Mouse (Mus musculus): Measurements from ENCODE around the gene Afdn.
"Not testable (repeated sequence)": the region's sequence is repeated elsewhere in the genome, so short reads cannot be mapped to it uniquely, and the experiment has no call there.

Gene Afdn

DNA sequence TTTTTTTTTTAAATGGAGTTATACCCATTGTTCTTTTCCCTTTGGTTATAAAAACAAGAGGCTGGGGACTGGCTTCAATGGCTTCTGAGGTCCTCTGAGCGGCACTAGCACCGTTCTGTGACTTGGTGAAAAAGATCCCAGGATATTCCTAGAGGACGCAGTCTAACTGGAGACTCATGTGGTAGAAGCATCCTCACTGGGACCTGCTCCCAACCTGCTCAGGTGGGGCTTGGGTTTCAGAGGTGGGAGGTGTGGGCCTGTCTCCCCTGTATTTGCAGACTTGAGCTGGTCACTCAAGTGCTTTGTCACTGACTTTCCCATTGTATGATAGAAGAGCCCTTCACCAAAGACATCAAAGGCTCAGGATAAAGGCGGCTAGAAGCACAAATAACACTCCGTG is 20.4 kb upstream of the Afdn start:
- no peak for DNase-seq

DNA sequence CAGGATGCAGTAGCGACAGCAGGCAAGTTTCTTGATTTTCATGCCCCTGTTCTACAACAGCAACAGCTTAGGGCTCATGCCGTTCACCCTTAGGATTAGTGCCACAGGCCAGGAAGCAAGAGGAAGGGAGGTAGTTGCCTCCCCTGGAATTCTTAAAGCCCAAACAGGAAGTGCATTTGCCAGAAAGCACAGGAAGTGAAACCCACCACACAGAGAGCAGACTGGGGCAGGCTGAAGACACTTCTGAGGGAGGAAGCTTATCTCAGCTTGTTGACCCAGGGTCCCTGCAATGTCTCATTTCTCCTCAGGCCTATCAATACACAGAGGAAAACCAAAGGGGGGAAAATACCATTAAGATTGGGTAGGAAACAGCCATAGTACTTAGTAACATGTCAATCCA is 19.5 kb upstream of the Afdn start:
- no peak for DNase-seq

DNA sequence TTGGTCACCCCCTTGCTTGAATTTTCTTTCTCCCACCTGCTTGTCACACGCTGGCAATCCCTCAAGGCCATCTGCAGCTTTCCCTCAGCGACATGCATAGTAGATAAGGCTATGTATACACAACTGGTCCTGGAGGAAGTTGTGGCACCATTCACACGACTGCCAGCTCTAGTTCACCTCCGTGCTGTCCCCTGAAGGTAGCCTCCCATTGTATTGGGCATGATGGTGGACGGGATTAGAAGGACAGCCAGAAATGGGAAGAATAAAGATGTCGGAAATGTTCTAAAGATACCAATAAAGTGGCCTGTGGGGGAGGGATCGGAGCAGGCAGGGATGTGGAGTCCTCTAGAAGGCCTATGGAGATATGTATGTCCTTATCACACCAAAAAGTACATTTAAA is 18.7 kb upstream of the Afdn start:
- DNase-seq = no peak

DNA sequence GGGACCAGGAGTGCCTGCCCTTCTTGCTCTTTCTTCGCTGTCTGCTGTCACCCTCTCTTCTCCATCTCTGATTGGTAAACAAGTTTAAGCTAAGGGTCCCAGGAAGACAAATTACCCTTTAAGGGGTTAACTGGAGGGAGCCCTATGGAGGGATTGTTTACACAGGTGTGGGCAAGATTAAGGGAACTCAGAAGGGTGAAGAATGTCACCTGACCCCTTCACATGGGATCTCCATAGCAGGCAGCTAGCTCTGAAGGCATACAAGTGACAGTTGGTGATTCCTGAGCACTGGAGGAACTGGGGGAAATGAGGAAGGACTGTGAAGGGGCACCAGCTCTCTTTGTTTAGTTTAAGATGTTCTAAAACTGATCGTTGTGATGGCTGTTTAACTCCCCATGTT is 18.0 kb upstream of the Afdn start:
- DNase-seq = no peak

DNA sequence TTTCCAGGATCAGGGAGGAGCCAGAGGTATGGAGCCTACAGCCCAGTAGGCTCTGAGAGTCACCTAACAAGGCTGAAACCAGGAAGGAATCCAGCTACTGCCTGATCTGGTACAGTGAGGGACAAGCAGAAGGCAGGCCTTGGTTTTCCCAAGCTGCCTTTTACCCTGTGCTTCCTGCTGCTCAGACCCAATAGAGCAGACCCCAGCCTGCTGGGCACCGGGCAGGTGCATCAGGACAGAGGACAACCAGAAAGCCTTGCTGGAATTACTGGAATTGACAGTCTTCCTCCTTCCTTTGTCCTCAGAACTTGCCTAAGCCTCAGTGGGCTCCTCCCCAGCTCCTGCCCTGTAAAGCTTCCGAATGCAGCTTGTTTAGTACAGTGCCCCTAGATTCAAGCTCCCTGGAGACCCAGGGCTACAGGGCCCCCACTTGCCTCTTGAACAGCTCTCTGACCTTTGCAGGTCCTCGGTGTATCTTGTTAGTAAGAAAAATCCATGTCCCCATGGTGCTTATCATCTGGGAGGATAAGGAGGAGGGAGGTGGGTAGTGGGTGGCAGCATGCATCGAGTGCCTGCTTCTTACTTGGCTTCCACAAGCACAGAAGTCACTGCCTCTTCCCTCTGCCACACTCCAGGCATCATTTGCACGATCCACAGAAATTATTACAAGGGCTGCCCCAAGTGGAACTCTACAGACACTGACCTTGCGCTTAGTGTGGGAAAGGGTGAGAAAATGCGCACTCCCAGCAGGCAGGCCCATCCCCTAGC is 17.2 kb upstream of the Afdn start:
- DNase-seq = no peak

DNA sequence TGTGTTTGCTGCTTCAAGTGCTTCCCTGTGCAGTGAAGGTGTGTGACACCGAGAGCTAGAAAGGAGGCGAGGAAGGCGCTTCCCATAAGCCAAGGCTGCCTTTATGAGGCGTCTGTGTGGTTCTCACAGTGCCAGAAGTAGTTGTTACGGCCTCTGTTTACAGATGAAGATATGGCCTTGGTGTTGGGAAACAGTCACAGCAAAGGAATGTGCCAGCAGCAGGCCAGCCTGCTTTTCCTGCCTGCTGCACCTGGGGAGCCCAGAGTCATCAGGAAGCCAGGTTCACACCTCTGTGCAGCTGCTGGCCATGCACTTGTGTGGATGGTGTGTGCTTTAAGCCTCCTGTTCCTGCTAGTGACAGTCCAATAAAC is 16.6 kb upstream of the Afdn start:
- no peak for DNase-seq

DNA sequence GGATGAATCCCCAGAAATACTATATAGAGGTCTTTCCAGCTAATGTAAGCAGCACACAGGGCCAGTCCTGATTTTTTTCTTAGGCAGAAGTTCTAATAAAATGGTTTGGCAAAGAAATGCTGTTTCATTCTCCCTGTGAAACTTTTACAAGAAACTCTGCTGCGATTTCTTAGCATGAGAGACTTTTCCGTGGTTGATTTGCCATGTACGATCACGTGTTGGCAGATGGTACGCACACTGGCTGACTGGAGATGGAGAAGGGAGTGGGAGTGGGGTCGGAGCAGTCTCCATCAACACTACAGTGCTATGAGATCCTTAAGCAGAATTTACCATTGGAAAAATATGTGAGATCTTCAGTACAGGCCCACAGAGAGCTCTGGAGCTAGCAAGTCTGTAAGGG is 16.1 kb upstream of the Afdn start:
- DNase-seq = no peak

DNA sequence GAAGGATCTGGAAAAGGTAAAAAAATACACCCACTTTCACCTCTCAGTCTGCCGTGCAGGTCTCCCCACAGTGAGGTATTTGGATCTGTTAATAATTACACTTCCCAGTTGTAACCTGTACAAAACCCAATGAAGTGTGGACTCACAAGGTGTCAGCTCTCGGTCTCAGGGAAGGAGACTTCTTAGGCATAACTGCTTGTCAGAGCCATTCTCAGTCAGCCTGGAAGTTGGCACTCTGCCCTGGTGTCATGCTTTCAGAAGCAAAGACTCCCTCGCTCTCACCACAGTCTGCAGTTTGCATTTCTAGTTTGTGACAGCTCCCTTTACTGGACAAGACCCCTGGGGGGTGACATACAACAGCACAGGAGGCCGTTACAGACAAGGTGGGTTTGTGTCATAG is 15.5 kb upstream of the Afdn start:
- no peak for DNase-seq

DNA sequence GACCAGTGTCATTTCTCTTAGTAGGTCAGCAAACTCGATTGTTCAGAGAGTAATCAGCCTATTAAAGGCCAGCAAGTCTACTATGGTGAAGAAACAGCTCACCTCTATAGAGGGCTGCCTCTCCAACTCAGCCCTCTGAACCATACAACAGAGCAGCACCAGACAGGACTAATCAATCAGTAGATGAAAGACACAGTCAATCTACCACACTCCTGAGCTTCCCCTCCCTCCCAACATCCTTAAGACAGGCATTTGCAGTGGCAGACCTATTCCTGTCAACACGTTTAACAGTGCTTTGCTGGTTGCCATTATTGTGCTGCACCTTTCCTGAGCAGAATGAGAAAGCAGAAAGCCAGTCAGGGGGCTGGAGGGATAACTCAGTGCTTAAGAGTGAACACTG is 15.0 kb upstream of the Afdn start:
- DNase-seq = no peak

DNA sequence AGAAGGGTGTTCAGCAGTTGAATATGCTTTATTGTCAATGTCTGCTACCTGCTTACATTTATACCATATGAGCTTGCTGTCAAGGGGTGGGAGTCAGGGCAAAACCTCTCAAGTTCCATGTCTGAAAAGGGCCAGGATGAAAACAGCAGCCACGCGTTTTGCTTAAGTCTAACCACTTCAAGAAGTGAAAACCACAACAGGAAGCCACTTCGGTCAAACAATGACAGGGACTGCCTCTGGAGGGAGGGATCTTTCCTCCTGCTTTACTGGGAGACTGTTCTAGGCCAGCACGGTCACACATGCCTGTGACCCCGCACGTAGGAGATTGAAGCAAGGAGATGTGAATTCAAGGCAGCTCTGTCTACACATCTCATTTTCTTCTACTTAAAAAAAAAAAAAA is 14.0 kb upstream of the Afdn start:
- DNase-seq = no peak

DNA sequence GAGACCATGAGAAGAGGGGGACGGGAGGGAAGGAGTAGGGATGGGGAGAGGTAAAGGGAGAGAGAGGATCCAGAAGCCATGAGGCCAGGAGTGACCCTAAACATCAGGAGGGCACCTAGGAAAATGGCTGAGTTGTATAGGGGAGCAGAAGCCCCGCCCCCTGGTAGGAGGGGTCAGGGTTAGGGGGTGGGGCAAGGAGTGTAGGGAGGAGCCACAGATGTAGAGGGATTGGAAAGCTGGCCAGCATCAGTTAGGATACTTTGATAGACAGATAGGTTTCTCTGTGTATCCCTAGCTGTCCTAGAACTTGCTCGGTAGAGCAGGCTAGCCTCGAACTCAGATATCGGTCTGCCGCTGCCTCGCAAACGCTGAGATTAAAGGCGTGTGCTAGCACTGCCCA is 12.7 kb upstream of the Afdn start:
- DNase-seq = no peak

DNA sequence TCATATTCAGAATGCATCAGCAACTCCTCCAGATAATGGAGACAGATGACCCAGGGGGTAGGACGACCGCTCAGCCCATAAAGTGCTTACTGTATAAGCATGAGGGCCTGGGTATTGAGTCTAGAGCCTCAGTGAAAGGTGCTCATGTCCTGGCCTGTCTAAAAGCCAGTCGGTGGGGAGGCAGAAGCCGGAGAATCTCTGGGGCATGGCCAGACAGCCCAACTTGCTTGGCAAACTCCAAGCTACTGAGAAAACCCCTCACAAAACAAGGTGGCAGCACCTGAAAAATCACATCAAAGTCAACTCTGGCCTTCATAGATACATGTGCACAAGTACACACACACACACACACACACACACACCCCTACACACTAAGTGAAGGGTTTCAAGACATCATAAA is 11.3 kb upstream of the Afdn start:
- DNase-seq = no peak

DNA sequence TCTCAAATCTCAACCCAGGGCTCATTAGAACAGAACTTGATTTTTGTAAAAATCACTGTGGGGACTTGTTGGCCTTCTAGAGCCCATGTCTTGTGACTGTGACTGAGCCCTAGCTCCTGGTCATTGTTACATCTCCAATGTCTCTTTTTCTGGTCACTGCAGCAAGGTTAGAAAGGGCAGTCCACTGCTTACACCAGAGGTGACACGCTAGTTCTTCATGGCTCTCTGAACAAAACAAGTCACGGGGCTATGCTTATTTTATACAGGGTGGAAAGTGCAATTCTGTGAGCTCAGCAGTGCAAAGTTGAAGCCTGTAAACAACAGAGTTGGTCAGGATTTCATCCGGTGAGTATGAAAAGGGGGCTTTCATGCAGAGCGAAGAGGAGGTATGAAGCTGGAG is 6.4 kb upstream of the Afdn start:
- no peak for DNase-seq

DNA sequence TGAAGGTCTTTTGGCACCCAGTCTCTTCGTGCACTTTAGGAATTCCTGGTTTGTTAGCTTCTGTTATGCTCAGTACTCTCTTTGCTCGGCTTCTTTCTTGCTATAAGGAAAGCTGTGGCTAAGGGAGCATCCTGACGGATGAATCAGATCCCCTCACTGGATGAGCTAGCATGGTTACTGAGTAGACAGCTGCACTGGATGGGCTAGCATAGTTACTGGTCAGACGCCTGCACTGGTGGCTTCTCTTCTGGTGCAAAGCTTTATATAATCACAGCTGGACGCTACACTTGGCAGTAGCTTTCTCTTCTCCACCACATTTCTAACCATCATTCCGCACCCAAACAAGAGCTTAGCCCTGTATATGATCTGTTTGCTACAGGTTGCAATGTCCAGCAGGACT is 5.4 kb upstream of the Afdn start:
- DNase-seq = no peak

DNA sequence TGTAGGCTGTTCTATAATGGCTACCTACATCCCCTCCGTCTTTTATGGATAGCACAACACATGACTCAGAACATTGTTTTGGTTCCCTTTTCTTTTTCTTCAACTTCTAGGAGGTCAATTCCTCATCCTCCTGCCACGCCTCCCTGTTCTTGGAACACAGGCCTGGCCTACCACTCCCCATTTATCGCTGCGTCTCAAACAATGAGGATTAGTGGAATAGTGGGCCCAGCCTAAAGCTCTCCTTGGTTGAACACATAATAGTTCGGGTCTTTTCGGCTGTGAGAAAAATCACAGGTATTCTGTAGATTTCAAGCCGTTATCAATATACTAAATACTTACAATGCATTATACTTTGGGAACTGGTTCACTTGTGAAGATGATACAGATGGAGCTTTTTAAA is 1.8 kb upstream of the Afdn start:
- DNase-seq = no peak

DNA sequence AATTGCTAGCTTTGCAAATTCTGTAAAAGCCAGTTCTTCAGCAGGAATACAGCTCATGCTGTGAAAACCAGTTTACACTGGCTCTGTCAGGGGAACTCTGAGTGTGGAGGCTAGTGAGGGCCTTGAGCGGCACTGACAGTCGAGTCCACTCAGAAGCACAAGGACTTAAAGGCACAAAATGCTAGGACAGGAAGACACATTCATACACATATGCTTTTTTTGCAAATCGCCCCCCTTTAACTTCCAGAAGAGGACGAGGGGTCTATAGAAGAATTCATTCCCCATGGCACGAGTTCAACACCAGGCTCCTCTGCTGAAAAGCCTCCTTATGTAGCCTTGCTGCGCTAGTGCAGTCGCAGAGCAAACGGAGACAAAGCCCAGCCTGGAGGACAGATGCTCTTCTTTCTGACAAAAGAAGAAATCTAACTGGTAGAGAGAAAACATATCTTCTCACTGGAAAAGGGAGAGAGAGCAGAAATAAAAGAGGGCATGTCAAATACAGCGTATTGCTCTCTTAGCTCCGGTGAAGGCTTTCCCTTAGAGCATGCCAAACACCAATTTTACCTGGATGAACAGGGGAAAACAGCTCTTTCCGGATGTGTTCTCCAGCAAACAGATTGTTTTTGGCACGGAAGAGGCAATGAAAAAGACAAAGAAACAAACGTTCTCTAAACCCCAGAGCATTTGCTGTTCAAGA is 1.0 kb upstream of the Afdn start:
- no peak for DNase-seq

DNA sequence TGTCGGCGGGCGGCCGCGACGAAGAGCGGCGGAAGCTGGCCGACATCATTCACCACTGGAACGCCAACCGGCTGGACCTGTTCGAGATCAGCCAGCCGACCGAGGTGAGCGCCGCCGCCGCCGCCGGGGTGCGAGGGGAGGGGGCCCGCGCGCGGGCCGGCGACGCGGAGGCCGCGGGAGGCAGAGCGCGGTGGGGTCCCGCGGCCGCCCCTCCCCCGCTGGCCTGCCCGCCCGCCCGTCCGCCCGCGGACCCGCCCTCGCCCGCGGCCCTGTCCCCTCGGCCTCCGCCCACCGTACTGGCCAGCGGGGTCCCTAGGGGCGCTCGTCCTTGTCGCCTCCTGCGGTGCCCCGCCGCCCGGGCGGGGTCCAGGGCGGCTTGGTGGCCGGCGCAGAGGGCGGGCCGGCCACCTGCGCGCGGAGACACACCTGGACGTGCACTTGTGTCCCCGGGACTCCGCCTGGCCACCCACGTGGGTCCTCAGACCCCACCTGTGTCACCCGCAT is 388 bp downstream of the Afdn start:
- DNase-seq = no peak

DNA sequence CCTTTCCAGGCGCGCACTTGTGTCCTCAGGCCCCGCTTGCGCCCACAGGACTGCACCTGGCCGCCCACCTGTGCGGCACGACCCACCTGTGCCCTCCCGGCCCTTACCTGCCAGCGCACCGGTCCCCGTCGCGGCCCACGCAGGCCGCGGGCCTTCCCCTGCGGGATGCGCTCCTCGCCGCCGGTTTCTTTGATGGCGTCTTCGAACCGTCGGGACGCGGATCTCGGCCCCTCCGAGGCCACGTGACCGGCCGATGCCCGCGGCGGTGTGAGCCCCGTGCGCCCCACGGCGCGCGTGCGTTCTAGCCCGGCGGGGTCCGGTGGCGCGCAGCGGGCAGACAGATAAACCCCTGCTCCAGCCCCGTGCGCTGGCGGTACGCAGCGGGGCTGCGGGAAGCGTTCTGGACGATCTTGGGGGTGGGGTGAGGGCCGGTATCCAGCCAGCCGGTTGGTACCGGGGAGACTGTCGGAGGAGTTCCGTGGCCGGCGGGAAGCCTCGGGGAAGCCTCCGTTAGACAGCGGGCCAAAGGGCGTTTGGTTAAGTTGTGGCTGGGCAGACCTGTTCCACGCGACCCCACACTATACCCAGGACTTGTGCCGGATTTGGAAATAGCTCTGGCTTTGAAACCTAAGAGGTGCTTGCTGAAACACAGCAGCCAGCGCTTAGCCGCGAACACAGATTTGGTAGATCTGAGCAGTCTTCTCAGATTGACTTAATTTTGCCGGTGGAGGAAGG is 1.0 kb downstream of the Afdn start, which contains the start of gene Tcte2:
TSS of gene Tcte2 (minus strand) at position 647 of the 735 bp plus-strand sequence.
- no peak for DNase-seq

DNA sequence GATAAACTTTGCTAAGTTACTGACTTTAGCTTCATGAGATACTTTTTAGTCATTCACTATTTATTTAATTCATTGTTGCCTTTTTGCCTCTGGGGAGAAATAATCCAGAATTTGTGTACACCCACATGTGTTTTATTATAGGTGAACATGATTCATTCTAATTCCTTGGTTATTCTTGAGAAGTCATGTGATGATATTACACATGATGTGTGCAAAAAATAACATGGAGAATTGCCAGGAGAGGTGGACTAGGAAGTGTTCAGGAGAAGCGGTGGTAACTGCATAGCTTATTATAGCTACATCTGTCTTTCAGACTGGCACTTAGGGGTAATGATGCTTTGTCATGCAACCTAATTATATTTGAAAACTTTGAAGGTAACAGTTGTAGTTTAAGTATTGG is 3.5 kb downstream of the Afdn start:
- DNase-seq = no peak

DNA sequence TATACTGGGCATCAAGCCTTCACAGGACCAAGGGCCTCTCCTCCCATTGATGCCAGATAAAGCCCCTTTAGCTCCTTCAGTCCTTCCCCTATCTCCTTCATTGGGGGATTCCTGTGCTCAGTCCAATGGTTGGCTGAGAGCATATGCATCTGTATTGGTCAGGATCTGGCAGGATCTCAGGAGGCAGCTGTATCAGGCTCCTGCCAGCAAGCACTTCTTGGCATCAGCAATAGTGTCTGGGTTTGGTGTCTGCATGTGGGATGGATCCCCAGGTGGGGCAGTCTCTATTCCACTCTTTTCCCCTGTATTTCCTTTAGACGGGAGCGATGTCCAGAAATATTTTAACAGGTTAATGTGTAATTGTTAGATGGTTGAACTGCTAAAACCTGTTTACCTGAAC is 4.6 kb downstream of the Afdn start:
- DNase-seq = not testable (repeated sequence)

DNA sequence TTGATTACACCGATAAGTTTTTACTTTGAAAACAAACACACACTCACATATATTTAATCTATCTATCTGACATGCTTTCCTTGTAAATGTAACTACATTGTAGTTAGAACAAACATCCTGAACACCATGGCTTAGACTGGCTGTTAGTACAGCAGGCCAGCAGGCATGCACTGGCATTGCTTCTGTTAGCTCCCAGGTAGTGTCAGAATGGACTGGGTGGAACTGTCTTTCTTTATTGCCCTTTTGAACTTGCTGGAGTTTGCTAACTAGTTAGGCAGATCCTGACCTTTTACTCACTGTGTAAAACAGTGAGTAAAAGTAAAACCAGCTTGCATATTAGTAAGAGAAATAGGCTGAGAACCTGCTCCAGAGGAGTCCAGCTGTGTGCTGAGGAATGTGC is 8.2 kb downstream of the Afdn start:
- DNase-seq = no peak

DNA sequence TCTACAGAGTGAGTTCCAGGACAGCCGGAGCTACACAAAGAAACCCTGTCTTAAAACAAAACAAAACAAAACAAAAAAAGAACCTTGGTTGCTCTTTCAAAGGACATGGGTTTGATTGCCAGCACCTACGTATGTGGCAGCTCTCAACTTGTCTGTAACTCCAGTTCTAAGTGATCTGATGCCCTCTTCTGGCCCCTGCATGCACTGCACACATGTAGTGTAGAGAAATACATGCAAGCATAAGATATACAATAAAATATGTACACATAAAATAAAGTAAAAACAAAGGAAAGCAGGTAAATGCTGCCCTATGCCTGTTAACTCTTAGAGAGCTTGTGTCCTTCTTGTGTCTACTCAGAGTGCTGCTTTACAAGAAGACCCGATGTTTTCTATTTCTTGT is 8.9 kb downstream of the Afdn start:
- DNase-seq = no peak

DNA sequence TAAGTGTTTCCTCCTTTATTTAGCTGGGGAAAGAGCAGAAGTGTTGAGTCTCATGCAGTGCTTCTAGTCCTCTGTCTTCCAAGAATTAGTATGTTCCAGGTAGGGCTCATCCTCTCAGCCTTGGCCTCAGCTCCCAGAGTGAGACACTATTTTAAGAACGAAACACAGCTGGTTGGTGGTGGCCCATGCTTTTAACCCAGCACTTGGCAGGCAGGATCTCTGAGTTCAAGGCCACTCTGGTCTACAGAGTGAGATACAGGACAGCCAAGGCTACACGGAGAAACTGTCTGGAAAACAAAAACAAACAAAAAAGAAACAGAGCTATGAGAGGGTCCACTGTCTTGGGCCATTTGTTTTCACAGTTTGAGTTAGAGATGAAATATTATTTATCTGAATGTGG is 17.3 kb downstream of the Afdn start:
- DNase-seq = no peak

DNA sequence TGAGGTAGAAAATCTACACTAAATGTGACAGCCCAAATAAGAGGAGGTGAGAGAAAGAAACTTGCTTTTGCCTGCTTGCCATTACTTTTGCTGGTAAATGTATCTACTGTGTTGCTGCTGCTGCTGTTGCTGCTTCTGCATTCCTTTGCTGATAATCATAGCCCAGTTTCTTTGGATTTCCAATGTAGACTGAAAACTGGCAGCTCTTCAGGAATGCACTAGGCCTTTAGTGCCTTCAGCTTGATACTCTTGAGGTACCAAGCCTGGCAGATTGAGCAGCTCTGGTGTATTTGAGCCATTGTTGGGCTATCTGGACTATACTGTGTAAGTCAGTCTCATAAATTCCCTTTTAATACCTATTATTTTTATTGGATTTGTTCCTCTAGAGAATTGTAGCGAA is 18.5 kb downstream of the Afdn start:
- DNase-seq = no peak
